Mouse (Mus musculus) embryo, embryonic 11.5 days (tissue): ENCODE measurements around the gene Mterf1b.

Source experiments
- DNase-seq: peaks from one replicate; pipeline ENCODE4 v3.0.0-alpha.2; 2012; ENCODE audit warnings: low read depth, low spot score

Gene Mterf1b

DNA sequence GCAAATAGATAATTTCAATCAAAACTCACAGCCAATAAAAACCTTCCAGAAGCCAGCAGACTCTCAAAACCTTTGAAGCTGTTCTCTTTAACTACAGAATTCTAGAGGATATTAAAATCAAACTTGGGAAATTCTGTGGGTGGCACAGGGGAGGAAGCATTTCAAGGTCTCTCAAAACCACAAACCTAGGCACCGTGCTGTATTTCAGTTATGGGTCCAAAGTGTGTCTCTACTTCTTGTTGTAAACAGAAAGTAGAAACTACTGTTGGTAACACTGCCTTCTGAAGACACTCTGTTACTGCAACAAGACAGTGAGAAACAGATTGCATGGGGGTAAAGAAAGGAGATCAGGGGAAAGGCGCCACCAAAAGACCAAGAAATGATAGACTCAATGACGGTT, 52.8 kb downstream of the Mterf1b start:
- DNase-seq: no peak

DNA sequence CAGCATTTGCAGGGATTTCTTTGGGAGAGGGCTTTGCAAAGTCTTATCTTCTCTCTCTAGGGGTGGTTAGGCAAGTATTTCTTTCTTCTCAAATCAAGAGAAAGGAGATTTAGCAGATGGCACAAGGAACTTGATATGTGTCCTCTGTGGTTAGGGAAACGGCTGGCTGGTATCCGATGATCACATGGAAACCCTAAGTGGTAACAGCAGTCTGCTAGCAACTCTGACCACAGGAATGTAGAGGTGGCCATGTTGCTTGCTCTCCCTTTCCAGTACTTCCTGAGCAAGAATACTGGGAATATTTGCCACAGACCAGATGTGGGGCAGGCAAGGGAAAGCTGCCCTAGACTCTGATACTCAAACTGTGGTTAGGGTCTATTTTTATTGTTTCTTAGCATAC, 53.9 kb downstream of the Mterf1b start:
- no peak for DNase-seq
